9 mouse cellular contexts compared by ENCODE assay signal in the genomic region with DNA sequence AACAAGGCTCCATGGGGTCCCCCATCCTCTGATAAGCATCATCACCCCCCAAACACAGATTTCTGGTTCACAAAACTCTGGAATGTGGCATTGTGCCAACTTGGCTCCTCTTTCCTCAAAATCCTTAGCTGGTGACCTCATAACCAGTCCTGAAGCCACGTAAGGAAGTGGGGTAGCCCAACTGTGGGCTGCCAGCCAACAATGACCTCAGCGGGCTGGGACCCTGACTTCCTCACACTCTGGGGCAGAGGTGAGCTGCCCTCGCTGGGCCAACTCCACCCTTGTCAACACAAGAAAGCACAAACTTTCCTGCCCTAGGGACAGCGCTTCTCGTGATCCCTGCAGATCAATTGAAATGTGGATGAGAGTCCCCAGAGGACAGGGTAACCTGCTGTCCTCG. TPM values are rescaled to one million over a fixed set of nuclear protein-coding genes. Genes with fewer than 3 reads are reported as not detected.
DNase-seq lines count a peak whose midpoint lies in the region; ATAC-seq and TF ChIP-seq lines count a peak whose summit lies in the region.
"Had no signal": no experiment of that assay in that cellular context is flagged by ENCODE, and none has a peak within 500 bp of the region (broad histone marks: within the 10 kb centered on the region; RNA-seq: fewer than 3 reads in every experiment).

No protein-coding gene starts in this region.

- H3K9me3 ChIP-seq in heart, embryonic 14.5 days (ENCODE audit: control insufficient read depth, low read length), result no peaks in the 10 kb centered on the region
- H3K9me3 ChIP-seq in liver, embryonic 13.5 days (replicated peaks), result no peaks in the 10 kb centered on the region
- no peaks in the 10 kb centered on the region for H3K9me3 ChIP-seq in hindbrain, embryonic 10.5 days
- no peaks in the 10 kb centered on the region for H3K9me3 ChIP-seq in forebrain, embryonic 16.5 days (ENCODE audit: control insufficient read depth, low read length)

- WGBS in heart, embryonic 14.5 days, result 25% methylated on average over 6 of the region's 6 CpGs
- WGBS in liver, embryonic 13.5 days (ENCODE audit: insufficient replicate concordance), result 46% methylated on average over 6 of the region's 6 CpGs
- 65% methylated on average over 6 of the region's 6 CpGs for WGBS in hindbrain, embryonic 10.5 days
- WGBS in forebrain, embryonic 16.5 days, result 52% methylated on average over 6 of the region's 6 CpGs

- DNase-seq in 416B (ENCODE audit: low read depth) (peak; percentile 86), Patski (ENCODE audit: low read depth, low spot score) (peak; percentile 100)
- DNase-seq in liver, embryonic 13.5 days, result no peak
- no peak for DNase-seq in frontal cortex, postnatal 14 days (ENCODE audit: low spot score in 2 of 2)
- DNase-seq in left cerebral cortex, adult 11 months (ENCODE audit: low spot score), result no peak
- no peak for DNase-seq in hindbrain, embryonic 10.5 days (ENCODE audit: low spot score)
- DNase-seq: thymus, postnatal 4 days had no signal

- H3K36me3 ChIP-seq in heart, embryonic 14.5 days (ENCODE audit: control insufficient read depth, insufficient read depth, low read length), result no peaks in the 10 kb centered on the region
- no peaks in the 10 kb centered on the region for H3K36me3 ChIP-seq in liver, embryonic 13.5 days
- no peaks in the 10 kb centered on the region for H3K36me3 ChIP-seq in hindbrain, embryonic 10.5 days
- H3K36me3 ChIP-seq in forebrain, embryonic 16.5 days (ENCODE audit: control insufficient read depth, insufficient read depth), result no peaks in the 10 kb centered on the region

- TF ChIP-seq CTCF in Patski (IDR thresholded peaks at IDR 0.05), result no peak

- in situ Hi-C loops in Patski (cut with MboI; ENCODE audit: low pct_unique_long_range_greater_than_20kb), result no loop called here

- H3K4me2 ChIP-seq in heart, embryonic 14.5 days (ENCODE audit: low read length), result no peak overlapping the region
- H3K4me2 ChIP-seq in liver, embryonic 13.5 days, result no peak overlapping the region
- H3K4me2 ChIP-seq in forebrain, embryonic 16.5 days (ENCODE audit: low read length), result no peak overlapping the region

- H3K4me1 ChIP-seq in heart, embryonic 14.5 days (ENCODE audit: control insufficient read depth in 2 of 2, insufficient read depth in 2 of 2, low read length in 2 of 2), result peaks cover 42 to 54% of the 10 kb centered on the region in 2 experiments
- peaks cover 88% of the 10 kb centered on the region for H3K4me1 ChIP-seq in liver, embryonic 13.5 days (replicated peaks)
- peaks cover 40% of the 10 kb centered on the region for H3K4me1 ChIP-seq in hindbrain, embryonic 10.5 days (replicated peaks)
- H3K4me1 ChIP-seq in forebrain, embryonic 16.5 days (replicated peaks; ENCODE audit: control insufficient read depth, insufficient read depth, low read length), result peaks cover 23% of the 10 kb centered on the region

- no peak overlapping the region; the same call in 1 of the 2 replicates for H3K9ac ChIP-seq in heart, embryonic 14.5 days (ENCODE audit: low read length)
- 0 out of 2 replicates have a peak overlapping the region, but pooled peaks have one; percentile 40 for H3K9ac ChIP-seq in liver, embryonic 13.5 days
- H3K9ac ChIP-seq in forebrain, embryonic 16.5 days (replicated peaks; ENCODE audit: low read depth, low read length), result no peak overlapping the region

- POLR2A ChIA-PET in Patski (lab: Charles Lee), result interaction anchor here (0.9 to 11.4 kb wide), 3 partner anchors 8 to 66 kb away, joined by 3 to 118 read pairs (median 5); no protein-coding TSS in a partner anchor

- no peak overlapping the region for H3K4me3 ChIP-seq in heart, embryonic 14.5 days (ENCODE audit: control insufficient read depth in 1 of 2, insufficient read depth in 1 of 2, low read depth in 1 of 2, low read length in 2 of 2)
- H3K4me3 ChIP-seq in liver, embryonic 13.5 days (replicated peaks), result no peak overlapping the region
- H3K4me3 ChIP-seq in hindbrain, embryonic 10.5 days, result no peak overlapping the region
- no peak overlapping the region for H3K4me3 ChIP-seq in forebrain, embryonic 16.5 days (replicated peaks; ENCODE audit: low read length)

- CTCF ChIA-PET in Patski (lab: Charles Lee), result interaction anchor here (1.5 to 1.7 kb wide), 3 partner anchors 18 to 39 kb away, joined by 3 to 7 read pairs (median 5); a partner anchor contains a TSS

- ATAC-seq in Patski, result peak; percentile 63
- ATAC-seq in heart, embryonic 14.5 days (ENCODE audit: insufficient number of reproducible peaks, insufficient read depth, low FRiP score, low read depth), result no peak
- ATAC-seq in liver, embryonic 13.5 days (ENCODE audit: low read depth), result no peak
- no peak for ATAC-seq in forebrain, embryonic 16.5 days

- no peaks in the 10 kb centered on the region for H3K27me3 ChIP-seq in Patski
- H3K27me3 ChIP-seq in heart, embryonic 14.5 days (ENCODE audit: control insufficient read depth, insufficient read depth, low read length), result no peaks in the 10 kb centered on the region
- H3K27me3 ChIP-seq in liver, embryonic 13.5 days, result peaks cover 10% of the 10 kb centered on the region
- peaks cover 35% of the 10 kb centered on the region for H3K27me3 ChIP-seq in hindbrain, embryonic 10.5 days (ENCODE audit: insufficient read depth, poor library complexity, severe bottlenecking)
- H3K27me3 ChIP-seq in forebrain, embryonic 16.5 days (replicated peaks; ENCODE audit: control insufficient read depth, insufficient read depth, low read length), result 0 out of 2 replicates have a peak, but pooled peaks cover 3% of the 10 kb centered on the region

- peak overlapping the region; percentile 61 to 69 for H3K27ac ChIP-seq in heart, embryonic 14.5 days (replicated peaks in 1 of 2; ENCODE audit: control insufficient read depth in 1 of 2, insufficient read depth in 1 of 2, low read depth in 2 of 2, low read length in 2 of 2)
- peak overlapping the region; percentile 80 for H3K27ac ChIP-seq in liver, embryonic 13.5 days
- H3K27ac ChIP-seq in hindbrain, embryonic 10.5 days, result no peak overlapping the region
- no peak overlapping the region for H3K27ac ChIP-seq in forebrain, embryonic 16.5 days (ENCODE audit: low read length)

RNA-seq across cellular contexts. Expression of a gene that starts 1.8 kb away (rescaled TPM):
- polyA plus RNA-seq in Patski (2021), result 354 TPM
- 1.1 TPM in 2 replicates for polyA plus RNA-seq in heart, embryonic 14.5 days (2014; fragmentation: Nextera tagmentation; extraction: Ambion mirVana)
- 3.9 and 4.1 TPM in 2 replicates for polyA plus RNA-seq in liver, embryonic 13.5 days (2015; fragmentation: Nextera tagmentation; extraction: Ambion mirVana)
- not detected in 2 replicates for polyA plus RNA-seq in hindbrain, embryonic 10.5 days (2016; fragmentation: Nextera tagmentation; extraction: Ambion mirVana)
- 0.20 TPM in 1 of 2 replicates, not detected in the other for polyA plus RNA-seq in forebrain, embryonic 16.5 days (2015; fragmentation: Nextera tagmentation; extraction: Ambion mirVana)

RNA-seq across cellular contexts. Expression of a gene that starts 18.1 kb away (rescaled TPM):
- 0.04 TPM for polyA plus RNA-seq in Patski (2021)
- polyA plus RNA-seq in heart, embryonic 14.5 days (2014; fragmentation: Nextera tagmentation; extraction: Ambion mirVana), result 1.3 and 3.2 TPM in 2 replicates
- 5.4 and 5.6 TPM in 2 replicates for polyA plus RNA-seq in liver, embryonic 13.5 days (2015; fragmentation: Nextera tagmentation; extraction: Ambion mirVana)
- 1.1 and 1.6 TPM in 2 replicates for polyA plus RNA-seq in hindbrain, embryonic 10.5 days (2016; fragmentation: Nextera tagmentation; extraction: Ambion mirVana)
- 0.61 and 1.1 TPM in 2 replicates for polyA plus RNA-seq in forebrain, embryonic 16.5 days (2015; fragmentation: Nextera tagmentation; extraction: Ambion mirVana)

RNA-seq across cellular contexts. Expression of a gene that starts 25.4 kb away (rescaled TPM):
- 253 TPM for polyA plus RNA-seq in Patski (2021)
- polyA plus RNA-seq in heart, embryonic 14.5 days (2014; fragmentation: Nextera tagmentation; extraction: Ambion mirVana), result 83.7 and 85.8 TPM in 2 replicates
- polyA plus RNA-seq in liver, embryonic 13.5 days (2015; fragmentation: Nextera tagmentation; extraction: Ambion mirVana), result 54.2 and 62.4 TPM in 2 replicates
- 84.4 and 117 TPM in 2 replicates for polyA plus RNA-seq in hindbrain, embryonic 10.5 days (2016; fragmentation: Nextera tagmentation; extraction: Ambion mirVana)
- 100 and 121 TPM in 2 replicates for polyA plus RNA-seq in forebrain, embryonic 16.5 days (2015; fragmentation: Nextera tagmentation; extraction: Ambion mirVana)

RNA-seq across cellular contexts. Expression of a gene that starts 26.1 kb away (rescaled TPM):
- 116 TPM for polyA plus RNA-seq in Patski (2021)
- polyA plus RNA-seq in heart, embryonic 14.5 days (2014; fragmentation: Nextera tagmentation; extraction: Ambion mirVana), result 39.7 and 46.6 TPM in 2 replicates
- 17.9 and 19.5 TPM in 2 replicates for polyA plus RNA-seq in liver, embryonic 13.5 days (2015; fragmentation: Nextera tagmentation; extraction: Ambion mirVana)
- polyA plus RNA-seq in hindbrain, embryonic 10.5 days (2016; fragmentation: Nextera tagmentation; extraction: Ambion mirVana), result 87.4 and 141 TPM in 2 replicates
- 60.3 and 65.7 TPM in 2 replicates for polyA plus RNA-seq in forebrain, embryonic 16.5 days (2015; fragmentation: Nextera tagmentation; extraction: Ambion mirVana)

RNA-seq across cellular contexts. Expression of a gene that starts 39.0 kb away (rescaled TPM):
- polyA plus RNA-seq in Patski (2021), result 189 TPM
- polyA plus RNA-seq in heart, embryonic 14.5 days (2014; fragmentation: Nextera tagmentation; extraction: Ambion mirVana), result 316 and 334 TPM in 2 replicates
- polyA plus RNA-seq in liver, embryonic 13.5 days (2015; fragmentation: Nextera tagmentation; extraction: Ambion mirVana), result 185 and 200 TPM in 2 replicates
- polyA plus RNA-seq in hindbrain, embryonic 10.5 days (2016; fragmentation: Nextera tagmentation; extraction: Ambion mirVana), result 344 and 354 TPM in 2 replicates
- 166 and 168 TPM in 2 replicates for polyA plus RNA-seq in forebrain, embryonic 16.5 days (2015; fragmentation: Nextera tagmentation; extraction: Ambion mirVana)

Comparison
In these comparisons a context has a peak if more than half of its experiments do, and no peak if none do; other contexts are left out.
1. DNase-seq: peak in 416B (single experiment) and Patski (single experiment); none in liver, embryonic 13.5 days (single experiment), frontal cortex, postnatal 14 days (0 of 2), left cerebral cortex, adult 11 months (single experiment) and hindbrain, embryonic 10.5 days (single experiment).
2. H3K27ac ChIP-seq: peak in heart, embryonic 14.5 days (2 of 2) and liver, embryonic 13.5 days (single experiment); none in hindbrain, embryonic 10.5 days (single experiment) and forebrain, embryonic 16.5 days (single experiment).
3. RNA of a gene that starts 1.8 kb away (polyA plus RNA-seq): 354 TPM in Patski (single experiment); 3.9 to 4.1 TPM in liver, embryonic 13.5 days, 1.1 TPM in heart, embryonic 14.5 days, 0.20 TPM in forebrain, embryonic 16.5 days and not detected in hindbrain, embryonic 10.5 days; every median in the first group is over 10 times any median in the second.